Mouse (Mus musculus) testis, postnatal 14 days (tissue): ENCODE measurements around the gene Hist1h3d.
"Not testable (repeated sequence)": the region's sequence is repeated elsewhere in the genome, so short reads cannot be mapped to it uniquely, and the experiment has no call there.

Source experiments
- DNase-seq: peaks from one replicate; pipeline ENCODE4 v3.0.0; 2021; ENCODE audit warnings: low spot score

Gene Hist1h3d

DNA sequence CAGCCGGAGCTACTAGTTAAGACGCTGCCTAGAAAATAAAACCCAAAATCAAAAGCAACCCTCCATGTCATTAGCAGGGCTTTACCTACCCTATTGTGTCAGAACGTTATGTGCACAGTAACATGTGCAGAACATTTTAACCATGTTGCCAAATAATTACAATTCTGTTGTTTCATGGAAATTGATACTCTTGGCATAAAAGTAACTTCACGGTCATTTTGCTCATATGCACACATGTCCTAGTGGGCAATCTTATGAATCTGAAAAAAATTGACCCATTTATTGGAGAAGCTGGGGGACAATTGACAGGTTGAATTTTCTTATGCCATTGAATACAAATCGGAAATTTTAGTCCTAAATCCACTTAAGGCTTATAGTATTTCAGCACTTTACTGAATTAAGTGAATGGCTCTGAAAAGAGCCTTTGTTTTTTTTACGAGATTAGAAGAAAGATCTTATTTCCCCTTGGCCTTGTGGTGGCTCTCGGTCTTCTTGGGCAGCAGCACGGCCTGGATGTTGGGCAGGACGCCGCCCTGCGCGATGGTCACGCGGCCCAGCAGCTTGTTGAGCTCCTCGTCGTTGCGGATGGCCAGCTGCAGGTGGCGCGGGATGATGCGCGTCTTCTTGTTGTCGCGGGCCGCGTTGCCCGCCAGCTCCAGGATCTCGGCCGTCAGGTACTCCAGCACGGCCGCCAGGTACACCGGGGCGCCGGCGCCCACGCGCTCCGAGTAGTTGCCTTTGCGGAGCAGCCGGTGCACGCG, 5.1 kb upstream of the Hist1h3d start:
- not testable (repeated sequence) for DNase-seq

DNA sequence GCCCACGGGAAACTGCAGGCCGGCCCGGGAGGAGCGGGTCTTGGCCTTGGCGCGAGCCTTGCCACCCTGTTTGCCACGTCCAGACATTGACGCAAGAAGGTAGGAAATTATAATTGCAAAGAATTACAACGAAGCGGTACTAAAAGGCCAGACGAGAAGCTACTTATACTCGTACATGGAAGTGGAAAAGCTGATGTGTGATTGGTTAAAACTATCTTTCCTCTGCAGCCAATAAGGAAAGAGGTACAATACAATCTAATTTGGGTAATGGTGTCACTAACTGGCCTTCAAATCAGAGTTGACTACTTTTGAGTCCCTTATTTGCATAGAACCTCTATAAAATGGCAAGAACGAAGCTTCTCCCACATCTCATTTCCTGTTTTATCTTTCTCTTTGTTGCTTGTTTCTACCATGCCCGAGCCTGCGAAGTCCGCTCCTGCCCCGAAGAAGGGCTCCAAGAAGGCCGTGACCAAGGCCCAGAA, 4.5 kb upstream of the Hist1h3d start, which contains the start of the genes Hist1h2ae and Hist1h2bg:
Hist1h2ae (minus strand) TSS at position 199 of the 482 bp plus-strand sequence.
Hist1h2bg (plus strand) TSS at position 375 of the 482 bp plus-strand sequence.
- peak; percentile 64 for DNase-seq

DNA sequence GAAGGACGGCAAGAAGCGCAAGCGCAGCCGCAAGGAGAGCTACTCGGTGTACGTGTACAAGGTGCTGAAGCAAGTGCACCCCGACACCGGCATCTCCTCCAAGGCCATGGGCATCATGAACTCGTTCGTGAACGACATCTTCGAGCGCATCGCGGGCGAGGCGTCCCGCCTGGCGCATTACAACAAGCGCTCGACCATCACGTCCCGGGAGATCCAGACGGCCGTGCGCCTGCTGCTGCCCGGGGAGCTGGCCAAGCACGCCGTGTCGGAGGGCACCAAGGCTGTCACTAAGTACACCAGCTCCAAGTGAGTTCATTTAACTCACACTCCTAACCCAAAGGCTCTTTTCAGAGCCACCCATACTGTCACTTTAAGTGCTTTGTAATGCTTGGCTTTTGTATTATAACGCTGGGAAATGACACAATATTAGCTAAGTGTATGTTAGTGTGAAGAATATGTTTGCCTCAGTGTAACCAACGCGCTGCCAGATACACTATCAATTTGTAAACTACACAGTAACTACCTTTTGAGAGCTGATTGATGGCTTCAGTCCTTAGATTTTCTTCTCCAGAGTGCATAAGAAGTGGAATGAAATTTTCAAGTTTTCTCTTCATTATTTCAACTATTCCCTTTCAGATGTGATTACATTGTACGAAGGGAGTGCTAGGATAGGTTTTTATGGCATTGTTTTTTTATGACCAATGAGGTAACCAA, 3.9 kb upstream of the Hist1h3d start:
- DNase-seq = not testable (repeated sequence)

DNA sequence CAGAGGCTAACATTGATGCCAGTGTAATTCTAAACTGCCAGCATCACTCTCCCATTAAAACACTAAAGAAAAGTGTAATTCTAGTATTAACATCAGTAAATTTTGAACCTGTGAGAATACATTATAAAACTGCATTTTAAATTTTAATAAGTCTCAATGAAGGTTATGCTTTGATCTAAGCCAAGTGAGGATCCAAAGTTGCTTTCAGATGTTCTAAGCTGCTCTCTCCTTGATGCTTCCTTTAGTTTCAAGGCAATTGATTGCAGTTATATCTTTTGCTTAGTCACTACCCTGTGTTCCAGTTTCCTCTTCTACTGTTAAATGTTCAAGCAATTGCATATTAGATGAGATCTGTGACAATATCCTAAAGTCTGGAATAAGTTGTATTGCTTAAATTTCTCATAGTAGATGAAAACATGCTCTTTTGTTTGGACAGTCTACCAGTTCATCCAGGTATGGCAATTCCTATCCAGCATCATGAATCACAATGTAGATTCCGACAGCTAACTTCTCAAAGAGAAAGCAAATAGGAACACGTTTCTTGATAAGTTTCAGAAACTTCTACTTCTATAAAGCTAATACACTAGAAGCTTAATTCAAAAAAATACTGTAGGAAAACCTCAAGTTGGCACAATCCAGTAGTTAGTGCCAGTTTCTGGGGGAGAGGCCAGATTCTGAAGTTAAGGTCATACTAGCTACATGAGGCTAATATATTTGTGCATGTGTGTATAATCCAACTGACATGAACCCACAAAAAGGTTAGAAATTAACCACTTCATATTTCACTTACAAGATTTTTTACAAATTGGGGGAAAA, 3.1 kb upstream of the Hist1h3d start:
- DNase-seq = no peak

DNA sequence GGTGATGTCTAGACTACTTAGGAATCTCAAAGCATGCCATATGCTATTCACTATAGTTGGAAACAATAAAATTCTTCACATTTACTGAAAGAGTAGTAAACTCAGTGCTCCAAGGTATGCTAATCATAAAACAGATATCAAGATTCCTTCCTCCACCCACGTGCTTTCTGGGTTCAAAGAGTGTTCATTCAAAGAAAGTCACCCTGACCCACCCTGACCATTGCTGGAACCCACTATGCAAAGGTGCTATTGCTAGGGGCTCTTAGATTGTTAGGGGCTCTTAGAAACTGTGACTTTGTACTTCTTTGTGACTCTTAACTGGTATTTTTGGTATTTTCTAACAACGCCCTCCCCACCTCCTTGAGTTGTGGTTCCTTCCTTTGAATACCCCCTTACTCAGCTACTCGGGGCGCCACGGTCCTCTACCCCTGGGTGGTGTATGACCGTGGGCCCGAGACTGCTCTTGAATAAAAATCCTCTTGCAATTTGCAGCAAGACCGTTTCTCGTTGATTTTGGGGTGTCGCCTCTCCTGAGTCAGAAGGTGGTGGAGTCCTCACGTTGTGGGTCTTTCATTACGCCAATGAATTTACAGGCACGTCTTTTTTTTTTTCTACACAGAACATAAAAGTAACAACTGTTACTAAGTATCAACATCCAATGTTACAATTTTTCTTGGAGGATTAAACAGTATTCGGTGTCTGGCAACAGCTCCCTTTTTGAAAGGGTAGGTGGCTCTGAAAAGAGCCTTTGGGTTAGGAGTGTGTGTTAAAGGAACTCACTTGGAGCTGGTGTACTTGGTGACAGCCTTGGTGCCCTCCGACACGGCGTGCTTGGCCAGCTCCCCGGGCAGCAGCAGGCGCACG, 2.3 kb upstream of the Hist1h3d start:
- DNase-seq = peak; percentile 8

DNA sequence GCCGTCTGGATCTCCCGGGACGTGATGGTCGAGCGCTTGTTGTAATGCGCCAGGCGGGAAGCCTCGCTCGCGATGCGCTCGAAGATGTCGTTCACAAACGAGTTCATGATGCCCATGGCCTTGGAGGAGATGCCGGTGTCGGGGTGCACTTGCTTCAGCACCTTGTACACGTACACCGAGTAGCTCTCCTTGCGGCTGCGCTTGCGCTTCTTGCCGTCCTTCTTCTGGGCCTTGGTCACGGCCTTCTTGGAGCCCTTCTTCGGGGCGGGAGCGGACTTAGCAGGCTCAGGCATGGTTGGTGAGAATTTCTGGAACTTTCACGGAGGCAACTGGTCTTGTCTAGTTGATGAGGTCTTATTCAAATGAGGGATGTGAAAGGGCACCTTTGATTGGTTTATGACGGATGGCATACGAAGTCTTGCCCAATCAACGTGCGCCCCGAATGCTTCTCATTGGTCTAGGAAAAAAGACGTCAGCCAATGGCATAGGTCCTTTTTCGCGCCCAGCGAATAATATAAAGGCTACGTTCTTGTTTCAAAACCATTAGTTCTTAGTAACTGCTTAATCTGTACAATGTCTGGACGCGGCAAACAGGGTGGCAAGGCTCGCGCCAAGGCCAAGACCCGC, 1.6 kb upstream of the Hist1h3d start, which contains the start of the genes Hist1h2bf and Hist1h2ad:
Hist1h2bf (minus strand) TSS at position 299 of the 627 bp plus-strand sequence.
Hist1h2ad (plus strand) TSS at position 484 of the 627 bp plus-strand sequence.
- peak; percentile 93 for DNase-seq

DNA sequence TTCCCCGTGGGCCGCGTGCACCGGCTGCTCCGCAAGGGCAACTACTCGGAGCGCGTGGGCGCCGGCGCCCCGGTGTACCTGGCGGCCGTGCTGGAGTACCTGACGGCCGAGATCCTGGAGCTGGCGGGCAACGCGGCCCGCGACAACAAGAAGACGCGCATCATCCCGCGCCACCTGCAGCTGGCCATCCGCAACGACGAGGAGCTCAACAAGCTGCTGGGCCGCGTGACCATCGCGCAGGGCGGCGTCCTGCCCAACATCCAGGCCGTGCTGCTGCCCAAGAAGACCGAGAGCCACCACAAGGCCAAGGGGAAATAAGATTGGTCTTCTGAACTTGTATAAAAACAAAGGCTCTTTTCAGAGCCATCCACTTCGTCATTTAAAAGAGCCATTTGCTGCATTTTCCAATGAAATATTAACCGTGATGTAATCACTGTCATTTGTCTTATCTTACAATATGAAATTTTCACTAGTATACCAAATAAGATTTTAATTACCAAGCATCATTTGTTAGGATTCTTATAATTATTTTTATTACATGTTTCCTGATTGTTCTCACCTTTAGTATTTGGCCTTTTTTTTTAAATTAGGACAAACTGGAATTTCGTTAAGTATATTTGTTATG, 905 bp upstream of the Hist1h3d start:
- DNase-seq = not testable (repeated sequence)

DNA sequence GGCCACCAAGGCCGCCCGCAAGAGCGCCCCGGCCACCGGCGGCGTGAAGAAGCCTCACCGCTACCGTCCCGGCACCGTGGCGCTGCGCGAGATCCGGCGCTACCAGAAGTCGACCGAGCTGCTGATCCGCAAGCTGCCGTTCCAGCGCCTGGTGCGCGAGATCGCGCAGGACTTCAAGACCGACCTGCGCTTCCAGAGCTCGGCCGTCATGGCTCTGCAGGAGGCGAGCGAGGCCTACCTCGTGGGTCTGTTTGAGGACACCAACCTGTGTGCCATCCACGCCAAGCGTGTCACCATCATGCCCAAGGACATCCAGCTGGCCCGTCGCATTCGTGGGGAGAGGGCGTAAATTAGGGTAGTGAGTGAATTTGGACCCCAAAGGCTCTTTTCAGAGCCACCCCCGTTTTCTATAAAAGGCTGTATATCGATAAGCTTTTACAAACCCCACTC, 326 bp downstream of the Hist1h3d start:
- not testable (repeated sequence) for DNase-seq

DNA sequence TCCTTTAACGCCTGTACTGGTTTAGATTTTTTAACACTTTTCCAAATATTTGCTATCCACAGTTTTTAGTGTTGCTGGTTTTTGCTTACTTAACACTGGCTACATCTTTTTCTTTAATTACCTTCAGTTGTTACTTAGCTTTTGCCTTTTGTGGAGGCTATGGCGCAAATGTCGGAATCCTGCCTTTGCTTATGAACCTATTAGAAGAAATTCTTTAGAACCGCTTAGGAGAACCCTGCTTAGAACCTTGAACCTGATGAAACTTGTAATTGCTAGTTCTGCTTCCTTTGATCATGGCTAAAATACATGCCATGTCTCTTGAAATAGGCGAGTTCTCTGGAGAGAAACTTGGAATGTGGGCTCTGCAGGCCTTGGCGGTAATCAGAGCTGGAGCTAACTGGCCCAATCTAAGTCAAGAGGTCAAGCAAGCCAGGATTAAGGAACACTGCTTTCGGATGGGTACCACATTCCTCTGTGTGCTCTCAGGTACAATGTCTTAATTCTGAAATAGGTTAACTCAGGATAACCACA, 853 bp downstream of the Hist1h3d start:
- no peak for DNase-seq

DNA sequence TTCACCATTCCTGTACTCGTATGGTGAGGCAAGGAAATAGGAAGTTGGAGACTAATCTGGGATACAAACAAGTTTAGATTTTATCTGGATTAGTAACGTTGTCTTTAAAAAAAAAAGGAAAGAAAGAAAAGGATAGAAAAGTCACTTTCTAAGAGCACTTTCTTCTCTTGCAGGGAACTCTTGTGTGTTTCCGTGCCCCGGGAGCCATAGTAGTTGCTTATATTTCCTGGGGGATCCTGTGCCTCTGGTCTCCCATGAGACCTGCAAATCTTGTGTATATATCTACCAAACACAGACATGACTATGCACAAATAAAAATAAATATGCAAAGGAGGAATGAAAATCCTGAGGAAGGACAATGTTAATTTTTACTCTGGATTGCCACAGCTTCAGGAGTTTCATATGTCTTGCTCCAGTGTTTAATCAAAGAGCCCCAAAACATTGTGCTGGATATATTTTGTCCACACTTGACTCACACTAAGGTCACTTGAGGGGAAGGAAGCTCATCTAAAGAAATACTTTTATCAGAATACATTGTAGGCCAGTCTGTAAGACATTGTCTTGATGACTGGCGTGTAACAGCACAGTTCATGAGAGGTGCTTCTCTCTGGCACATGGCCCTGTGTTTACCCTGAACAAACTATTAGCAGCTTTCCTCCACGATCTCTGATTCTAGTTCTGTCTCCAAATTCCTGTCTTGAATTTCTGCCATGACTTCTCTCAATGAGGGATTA, 1.5 kb downstream of the Hist1h3d start:
- DNase-seq = no peak

DNA sequence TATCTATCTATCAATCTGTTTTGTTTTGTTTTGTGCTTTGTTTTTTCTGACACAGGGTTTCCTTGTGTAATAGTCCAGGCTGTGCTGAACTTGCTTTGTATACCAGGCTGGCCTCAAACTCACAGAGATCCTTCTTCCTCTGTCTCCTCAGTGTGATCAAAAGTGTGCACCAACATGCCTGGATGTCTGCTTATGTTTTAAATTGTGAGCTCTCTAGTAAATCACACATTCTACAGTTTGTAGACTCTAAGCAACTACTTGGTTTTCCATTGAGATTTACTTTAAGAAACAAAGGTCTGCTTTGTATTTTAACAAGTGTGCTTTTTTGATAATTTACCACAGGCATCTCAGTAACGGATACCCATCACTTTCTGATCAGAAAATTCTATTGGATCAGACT, 2.3 kb downstream of the Hist1h3d start:
- no peak for DNase-seq

DNA sequence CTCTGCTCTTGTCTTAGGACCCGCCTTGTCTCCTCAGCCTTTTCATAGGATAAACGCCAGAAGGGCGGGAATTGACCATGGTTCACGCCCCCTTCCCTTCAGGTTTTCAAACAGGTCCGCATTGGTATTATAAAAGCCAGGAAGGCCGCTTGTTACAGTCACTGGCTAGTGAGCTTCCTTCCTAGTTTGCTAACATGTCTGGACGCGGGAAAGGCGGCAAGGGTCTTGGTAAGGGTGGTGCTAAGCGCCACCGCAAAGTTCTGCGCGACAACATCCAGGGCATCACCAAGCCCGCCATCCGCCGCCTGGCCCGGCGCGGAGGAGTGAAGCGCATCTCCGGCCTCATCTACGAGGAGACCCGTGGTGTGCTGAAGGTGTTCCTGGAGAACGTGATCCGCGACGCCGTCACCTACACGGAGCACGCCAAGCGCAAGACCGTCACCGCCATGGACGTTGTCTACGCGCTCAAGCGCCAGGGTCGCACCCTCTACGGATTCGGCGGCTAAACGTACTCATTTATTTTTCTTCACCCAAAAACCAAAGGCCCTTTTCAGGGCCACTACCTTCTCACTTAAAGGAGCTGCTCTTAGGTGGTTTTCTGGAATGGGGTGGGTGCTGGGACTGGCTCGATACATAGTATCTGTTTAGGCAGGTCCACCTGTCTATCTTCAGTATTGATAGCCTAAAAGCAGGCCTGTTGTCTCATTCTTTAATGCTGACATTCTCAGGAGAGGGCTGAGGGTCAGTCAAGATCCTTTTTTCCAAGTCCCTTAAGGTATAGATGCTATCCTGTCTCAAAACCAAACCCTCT, 6.0 kb downstream of the Hist1h3d start, which contains the start of gene Hist1h4d:
Hist1h4d (plus strand) TSS at position 191 of the 811 bp plus-strand sequence.
- peak; percentile 95 for DNase-seq

DNA sequence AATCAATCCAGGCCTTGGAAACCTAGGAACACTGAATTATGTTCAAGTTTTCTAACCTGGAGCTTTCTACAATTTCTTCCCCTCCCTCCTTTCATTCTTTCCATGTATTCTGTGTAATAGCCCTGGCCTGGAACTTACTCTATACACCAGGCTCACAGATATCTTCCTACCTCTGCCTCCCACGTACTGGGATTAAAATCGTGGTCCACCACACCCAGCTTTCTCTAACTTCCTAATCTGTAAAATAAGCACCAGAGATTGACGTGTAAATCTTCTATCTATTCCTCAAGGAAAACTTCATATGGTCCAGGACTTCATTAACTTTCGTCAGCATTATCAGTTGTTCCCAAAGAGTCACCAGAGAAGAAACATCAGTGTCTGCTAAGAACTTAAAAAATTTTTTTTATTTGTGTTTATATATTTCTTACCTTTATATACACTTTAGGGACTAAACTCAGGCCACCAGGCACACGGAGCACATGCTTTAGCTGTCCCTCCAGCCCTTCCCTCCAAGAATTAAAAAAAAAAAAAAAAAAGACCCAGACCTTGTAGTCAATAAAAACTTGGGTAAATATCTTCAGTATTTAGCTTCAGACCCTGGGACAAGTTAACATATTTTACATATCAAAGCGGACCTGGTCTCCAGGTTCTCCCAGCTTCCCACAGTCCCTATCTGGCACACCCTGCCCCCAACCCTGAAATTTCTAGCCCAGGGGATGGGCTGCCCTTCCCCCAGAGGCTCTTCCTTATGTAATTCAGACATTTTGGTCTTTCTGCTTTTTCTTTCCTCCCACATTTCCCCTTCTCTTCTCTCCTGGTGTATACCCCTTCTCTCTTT, 6.9 kb downstream of the Hist1h3d start:
- no peak for DNase-seq

DNA sequence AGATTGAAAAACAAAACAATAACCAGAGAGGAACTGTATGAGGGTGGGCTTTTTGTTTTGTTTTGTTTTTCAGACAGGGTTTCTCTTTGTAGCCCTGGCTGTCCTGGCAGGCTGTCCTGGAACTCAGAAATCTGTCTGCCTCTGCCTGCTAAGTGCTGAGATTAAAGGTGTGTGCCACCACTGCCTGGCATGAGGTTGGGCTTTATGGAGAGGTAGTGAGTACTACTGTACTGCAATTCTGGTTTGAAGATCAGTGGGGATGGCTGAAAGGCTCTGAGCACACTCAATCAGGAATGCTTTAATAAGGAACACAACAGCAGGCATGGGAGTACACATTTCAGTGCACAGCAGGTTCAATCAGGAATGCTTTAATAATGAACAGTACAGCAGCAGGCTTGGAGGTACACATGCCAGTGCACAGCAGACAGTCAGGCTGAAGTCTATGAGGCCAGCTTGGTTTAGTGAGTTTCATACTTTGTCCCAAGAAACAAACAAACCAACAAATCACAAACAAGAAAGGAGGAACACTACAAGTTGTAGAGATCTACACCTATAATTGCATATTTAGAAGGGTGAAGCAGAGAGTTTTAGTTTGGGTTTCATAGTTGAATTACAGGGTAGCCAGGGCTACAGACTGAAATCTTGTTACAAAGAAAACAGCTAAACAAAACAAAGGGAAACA, 8.0 kb downstream of the Hist1h3d start:
- DNase-seq = no peak

DNA sequence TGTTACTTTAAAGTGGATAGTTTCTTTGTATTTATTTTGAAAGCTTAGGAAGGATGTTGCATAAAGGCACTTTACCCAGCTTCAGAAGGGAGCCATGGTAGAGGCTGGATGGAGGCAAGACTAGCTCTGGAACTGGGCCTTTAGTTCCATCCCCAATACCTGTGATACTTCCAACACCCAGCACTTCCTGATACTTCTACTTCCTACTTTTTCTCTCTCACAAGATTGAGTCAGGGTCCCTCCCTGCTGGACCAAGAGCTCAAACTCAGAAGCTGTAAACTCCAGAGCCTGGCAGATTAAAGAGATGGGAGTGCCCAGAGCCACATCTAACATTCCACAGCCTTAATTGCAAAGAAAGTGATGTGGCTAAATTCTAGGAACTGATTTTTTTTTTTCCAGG, 8.8 kb downstream of the Hist1h3d start:
- no peak for DNase-seq

DNA sequence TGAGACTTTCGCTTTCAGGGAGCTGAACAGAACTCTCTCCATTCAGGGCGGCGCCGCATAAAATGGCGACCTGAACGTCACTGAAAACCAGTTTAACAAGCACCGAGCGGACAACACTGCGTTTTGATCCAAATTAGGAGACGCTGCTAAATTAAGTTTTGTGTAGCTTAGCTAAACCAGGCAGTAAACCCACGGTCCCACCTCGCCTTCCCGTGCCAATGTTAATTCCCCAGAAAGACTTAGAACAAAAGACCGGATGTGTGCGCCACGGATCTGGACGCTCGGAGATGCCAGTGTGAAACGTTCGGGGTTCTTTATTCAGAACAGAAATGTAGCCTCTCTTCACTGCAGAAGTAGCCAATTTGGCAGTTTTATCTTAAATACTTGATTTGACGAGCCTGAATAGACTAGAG, 9.5 kb downstream of the Hist1h3d start:
- peak; percentile 41 for DNase-seq
